Mouse (Mus musculus): ENCODE measurements around the gene Hs3st1.

DNA sequence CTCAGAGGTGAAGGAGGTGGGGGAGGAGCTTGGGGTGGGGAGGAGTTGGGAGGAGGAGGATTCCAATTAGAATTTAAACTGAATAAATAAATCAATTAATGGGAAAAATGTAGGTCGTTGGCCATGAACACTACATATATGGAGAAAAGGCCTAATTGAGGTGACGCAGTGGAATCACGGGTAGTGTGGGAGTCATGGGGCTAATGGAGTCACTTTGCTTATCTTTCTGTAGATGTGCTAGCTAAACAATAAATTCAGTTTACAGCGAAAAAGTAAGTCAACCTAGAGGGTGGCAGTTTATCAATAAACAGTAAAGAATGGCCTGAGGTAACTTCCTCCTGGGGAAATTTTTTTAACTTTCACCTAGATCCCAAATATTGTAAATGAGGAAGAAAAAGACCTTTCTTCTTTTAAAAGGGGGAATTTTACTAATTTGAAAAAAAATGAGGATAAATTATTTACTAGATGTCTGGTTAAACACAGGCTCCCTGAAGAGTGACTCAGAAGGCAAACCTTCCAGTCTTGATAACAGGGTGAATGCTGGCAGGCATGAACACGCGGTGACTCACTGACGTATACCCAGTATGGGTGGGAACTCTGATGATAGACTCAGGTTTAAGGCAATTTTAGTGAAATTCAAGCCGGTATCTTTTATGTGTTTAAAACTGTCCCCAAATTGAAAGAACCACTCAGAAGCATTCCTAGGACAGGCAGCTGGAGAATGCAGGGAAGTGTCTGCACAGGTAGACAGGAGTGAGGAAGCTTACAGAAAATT is 6.6 kb upstream of the Hs3st1 start:
- no peak for TF ChIP-seq SIN3A (IDR thresholded peaks at IDR 0.05; ENCODE audit: low read length)
- no peak for TF ChIP-seq CTCF (conservative IDR thresholded peaks at IDR 0.05 in 1 of 2, IDR thresholded peaks at IDR 0.05 in 1 of 2; ENCODE audit: low read depth in 2 of 2, low read length in 2 of 2)
- no peak for TF ChIP-seq MAFK (IDR thresholded peaks at IDR 0.05; ENCODE audit: insufficient replicate concordance, low read length)
- TF ChIP-seq NRF1 (IDR thresholded peaks at IDR 0.05; ENCODE audit: low read depth, low read length), result no peak
- TF ChIP-seq USF1 (IDR thresholded peaks at IDR 0.05; ENCODE audit: low read depth, low read length), result no peak
- no peak for TF ChIP-seq EP300 (IDR thresholded peaks at IDR 0.05; ENCODE audit: low read length)
- TF ChIP-seq JUN (IDR thresholded peaks at IDR 0.05; ENCODE audit: insufficient read depth, low read depth, low read length), result no peak
- no peak for TF ChIP-seq MYC (IDR thresholded peaks at IDR 0.05; ENCODE audit: low read depth, low read length)
- TF ChIP-seq ZC3H11A (IDR thresholded peaks at IDR 0.05; ENCODE audit: low read depth, low read length), result no peak
- TF ChIP-seq UBTF (IDR thresholded peaks at IDR 0.05; ENCODE audit: low read depth, low read length), result no peak
- TF ChIP-seq MXI1 (IDR thresholded peaks at IDR 0.05; ENCODE audit: low read depth, low read length), result no peak

Data from CH12.LX (cell line).